Mouse (Mus musculus) heart, postnatal 0 days (tissue): ENCODE results near the gene Pacsin1. TPM values are rescaled to one million over a fixed set of nuclear protein-coding genes. Genes with fewer than 3 reads are reported as not detected.
"Not testable (repeated sequence)": the region's sequence is repeated elsewhere in the genome, so short reads cannot be mapped to it uniquely, and the experiment has no call there.

Experiments
- ATAC-seq: fragments of 200-750 bp; cut with Nextera tagmentation; 2 replicates; pipeline ENCODE4 v1.8.0; 2017; ENCODE audit warnings: low read depth, moderate number of reproducible peaks, moderate library complexity; ENCODE audit not compliant: insufficient read depth
- DNase-seq: peaks from one replicate; pipeline ENCODE4 v3.0.0-alpha.2; 2016; ENCODE audit warnings: low spot score
- H3K27ac ChIP-seq: fragments of 300-500 bp; sonication (generic); 2 replicates; pipeline ENCODE4 v1.5.1; 2014; ENCODE audit warnings: low read depth, mild to moderate bottlenecking
- H3K27me3 ChIP-seq: fragments of 300-500 bp; sonication (generic); 2 replicates; pipeline ENCODE4 v1.6.1; 2014; ENCODE audit warnings: low read length, mixed read lengths; ENCODE audit not compliant: control insufficient read depth, insufficient read depth
- H3K36me3 ChIP-seq: fragments of 300-500 bp; sonication (generic); replicated peaks from 2 replicates; pipeline ENCODE4 v1.6.1; 2014; ENCODE audit warnings: low read length, mixed read lengths; ENCODE audit not compliant: control insufficient read depth, insufficient read depth
- H3K4me1 ChIP-seq: fragments of 300-500 bp; sonication (generic); 2 replicates; pipeline ENCODE4 v1.6.1; 2014; ENCODE audit warnings: antibody characterized with exemption; ENCODE audit not compliant: control insufficient read depth, insufficient read depth
- H3K4me2 ChIP-seq: fragments of 300-500 bp; sonication (generic); 2 replicates; pipeline ENCODE4 v1.6.1; 2014; ENCODE audit warnings: low read depth, mild to moderate bottlenecking, low read length, moderate library complexity
- H3K4me3 ChIP-seq: fragments of 300-500 bp; sonication (generic); 2 replicates; pipeline ENCODE4 v1.5.1; 2014; ENCODE audit warnings: low read depth, low read length
- H3K9ac ChIP-seq: fragments of 300-500 bp; sonication (generic); replicated peaks from 2 replicates; pipeline ENCODE4 v1.6.1; 2014; ENCODE audit warnings: low read depth, low read length, mixed read lengths
- H3K9me3 ChIP-seq: fragments of 300-500 bp; sonication (generic); replicated peaks from 2 replicates; pipeline ENCODE4 v1.6.1; 2016; ENCODE audit warnings: low read length; ENCODE audit not compliant: control insufficient read depth
- CTCF ChIP-seq: IDR thresholded peaks from 2 replicates; pipeline ENCODE4 v1.5.1; 2016; ENCODE audit warnings: antibody characterized with exemption, control low read depth, low read depth
- EP300 ChIP-seq: IDR thresholded peaks from 2 replicates; pipeline ENCODE4 v1.6.1; 2016; ENCODE audit warnings: antibody characterized with exemption, low read depth
- WGBS: fragments of 180-500 bp; shearing (Covaris S2); extraction: QIAGEN DNeasy Blood & Tissue Kit; methylation state at CpG from one replicate; pipeline ENCODE4 v1.1.7; 2014; 5-methylcytosine and 5-hydroxymethylcytosine counted together
- polyA plus RNA-seq: library from polyadenylated mRNA; unstranded; fragments of >200 nt; fragmentation: Nextera tagmentation; extraction: Ambion mirVana; gene quantifications from 2 replicates; pipeline ENCODE4 v1.2.1, GENCODE M21; 2015
- total RNA-seq: library from RNA; depleted of rRNA; stranded (reverse); fragments of >200 nt; gene quantifications from 2 replicates; pipeline ENCODE4 v1.2.3, GENCODE M21; 2014; ENCODE audit warnings: low replicate concordance

The Pacsin1 gene
- total and polyA plus RNA-seq, 2 experiments from 2014 or later = 0.04 TPM; not detected in 1

DNA sequence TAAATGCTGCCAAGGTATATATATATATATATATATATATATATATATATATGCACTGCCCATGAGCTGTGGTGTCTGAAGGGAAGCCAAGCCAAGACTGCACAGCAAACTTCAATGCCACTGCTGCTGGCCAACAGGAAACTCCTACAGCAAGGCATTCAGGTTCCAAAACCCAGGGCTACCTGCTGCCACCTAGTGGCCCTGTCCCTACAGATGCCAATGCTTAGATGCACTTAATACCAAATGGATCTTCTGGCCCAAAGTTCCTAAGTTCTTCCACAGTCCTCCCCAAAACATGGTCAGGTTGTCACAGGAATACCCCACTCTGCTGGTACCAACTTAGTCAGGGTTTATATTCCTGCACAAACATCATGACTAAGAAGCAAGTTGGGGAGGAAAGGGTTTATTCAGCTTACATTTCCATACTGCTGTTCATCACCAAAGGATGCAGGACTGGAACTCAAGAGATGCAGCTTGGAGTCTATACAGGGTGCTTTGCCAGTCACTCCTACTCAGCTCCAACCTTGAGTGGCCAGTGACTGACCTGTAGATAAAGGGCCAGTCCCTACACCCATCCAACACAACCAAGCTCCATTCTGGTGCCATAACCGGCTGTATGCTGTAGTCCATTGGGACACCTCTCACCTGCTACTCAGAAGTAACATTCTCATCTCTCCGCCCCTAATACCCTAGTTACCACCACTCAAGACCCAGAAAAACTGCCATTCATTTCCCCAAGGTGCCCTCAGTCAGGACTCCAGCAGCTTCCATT lies 25.9 kb upstream of the Pacsin1 start:
- Histone ChIP-seq H3K27ac (no peak overlapping the region), H3K4me3 (no peak overlapping the region), H3K9ac (no peak overlapping the region), H3K4me1 (peaks cover 12% of the 10 kb centered on the region), H3K27me3 (no peaks in the 10 kb centered on the region), H3K36me3 (peaks cover 43% of the 10 kb centered on the region), H3K4me2 (no peak overlapping the region), H3K9me3 (no peaks in the 10 kb centered on the region)
- peak; percentile 79 for DNase-seq
- TF ChIP-seq EP300 (no peak), CTCF (peak; percentile 96)
- 61% methylated on average over 2 of the region's 2 CpGs for WGBS
- ATAC-seq = peak; percentile 38; the same call in 1 of the 2 replicates

DNA sequence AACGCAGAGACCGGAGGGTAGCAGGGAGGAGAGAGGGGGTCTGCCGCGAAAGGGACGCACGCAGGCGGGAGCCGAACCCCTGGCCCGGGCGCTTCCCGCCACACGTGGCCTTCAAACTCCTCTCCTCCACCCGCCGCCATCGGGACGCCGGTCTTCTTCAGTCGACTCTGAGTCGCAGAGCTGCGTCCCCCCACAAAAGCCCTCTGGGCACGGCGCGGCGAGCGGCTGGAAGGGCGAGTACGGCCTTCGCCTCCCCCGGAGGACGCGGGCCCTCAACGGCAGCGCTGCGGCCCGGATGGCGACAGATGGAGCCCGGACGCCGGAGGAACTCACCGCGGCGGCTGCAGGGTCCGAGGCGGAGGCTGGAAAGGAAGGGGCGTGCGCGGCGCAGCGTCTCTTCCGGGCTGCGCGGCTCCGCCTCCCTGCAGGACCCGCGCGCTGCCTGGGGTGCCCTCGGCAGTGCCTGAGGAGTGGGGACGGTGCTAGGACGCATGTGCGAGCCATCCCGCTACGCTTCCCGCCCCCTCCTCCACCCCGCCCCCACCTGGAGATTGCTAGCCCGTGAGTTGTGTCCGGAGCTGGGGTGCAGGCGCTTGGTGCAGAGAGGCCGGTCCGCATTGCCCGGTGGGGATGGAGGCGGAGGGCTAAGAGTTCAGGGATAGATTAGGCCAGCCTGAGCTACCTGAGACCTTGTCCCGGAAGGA lies 20.3 kb upstream of the Pacsin1 start, which contains the start of gene RPS10-NUDT3:
TSS of gene RPS10-NUDT3 (minus strand) at position 352 of the 704 bp plus-strand sequence.
- ATAC-seq = peak; percentile 97
- H3K36me3 ChIP-seq = peaks cover 40% of the 10 kb centered on the region
- peak within 1 kb of the TSS; percentile 94 for H3K9ac ChIP-seq
- H3K27ac ChIP-seq = peak within 1 kb of the TSS; percentile 89
- H3K4me2 ChIP-seq = peak within 1 kb of the TSS; percentile 74
- no peak for TF ChIP-seq CTCF
- peak; percentile 72 for TF ChIP-seq EP300
- peak within 1 kb of the TSS; percentile 89 for H3K4me3 ChIP-seq
- H3K4me1 ChIP-seq = peaks cover 18% of the 10 kb centered on the region
- under 1% methylated on average over 68 of the region's 72 CpGs for WGBS
- H3K27me3 ChIP-seq = no peaks in the 10 kb centered on the region
- DNase-seq = peak; percentile 93
- H3K9me3 ChIP-seq = no peaks in the 10 kb centered on the region

DNA sequence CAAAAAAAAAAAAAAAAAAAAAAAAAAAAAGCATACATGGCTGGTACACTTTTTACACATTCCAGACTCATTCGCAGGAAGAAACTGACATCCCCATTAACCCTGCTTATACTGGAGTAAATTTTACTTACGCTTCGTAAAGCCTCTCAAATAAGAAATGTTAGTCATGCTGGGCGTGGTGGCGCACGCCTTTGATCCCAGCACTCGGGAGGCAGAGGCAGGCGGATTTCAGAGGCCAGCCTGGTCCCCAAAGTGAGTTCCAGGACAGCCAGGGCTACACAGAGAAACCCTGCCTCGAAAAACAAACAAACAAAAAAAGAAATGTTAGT lies 19.8 kb upstream of the Pacsin1 start:
- H3K27ac ChIP-seq = peak overlapping the region; percentile 89
- not testable (repeated sequence) for H3K9me3 ChIP-seq, H3K27me3 ChIP-seq, H3K9ac ChIP-seq, DNase-seq, ATAC-seq
- H3K4me1 ChIP-seq = peaks cover 18% of the 10 kb centered on the region
- H3K4me3 ChIP-seq = peak overlapping the region; percentile 89
- H3K4me2 ChIP-seq = peak overlapping the region; percentile 74
- 41% methylated on average over 9 of the region's 9 CpGs for WGBS
- peaks cover 35% of the 10 kb centered on the region for H3K36me3 ChIP-seq

DNA sequence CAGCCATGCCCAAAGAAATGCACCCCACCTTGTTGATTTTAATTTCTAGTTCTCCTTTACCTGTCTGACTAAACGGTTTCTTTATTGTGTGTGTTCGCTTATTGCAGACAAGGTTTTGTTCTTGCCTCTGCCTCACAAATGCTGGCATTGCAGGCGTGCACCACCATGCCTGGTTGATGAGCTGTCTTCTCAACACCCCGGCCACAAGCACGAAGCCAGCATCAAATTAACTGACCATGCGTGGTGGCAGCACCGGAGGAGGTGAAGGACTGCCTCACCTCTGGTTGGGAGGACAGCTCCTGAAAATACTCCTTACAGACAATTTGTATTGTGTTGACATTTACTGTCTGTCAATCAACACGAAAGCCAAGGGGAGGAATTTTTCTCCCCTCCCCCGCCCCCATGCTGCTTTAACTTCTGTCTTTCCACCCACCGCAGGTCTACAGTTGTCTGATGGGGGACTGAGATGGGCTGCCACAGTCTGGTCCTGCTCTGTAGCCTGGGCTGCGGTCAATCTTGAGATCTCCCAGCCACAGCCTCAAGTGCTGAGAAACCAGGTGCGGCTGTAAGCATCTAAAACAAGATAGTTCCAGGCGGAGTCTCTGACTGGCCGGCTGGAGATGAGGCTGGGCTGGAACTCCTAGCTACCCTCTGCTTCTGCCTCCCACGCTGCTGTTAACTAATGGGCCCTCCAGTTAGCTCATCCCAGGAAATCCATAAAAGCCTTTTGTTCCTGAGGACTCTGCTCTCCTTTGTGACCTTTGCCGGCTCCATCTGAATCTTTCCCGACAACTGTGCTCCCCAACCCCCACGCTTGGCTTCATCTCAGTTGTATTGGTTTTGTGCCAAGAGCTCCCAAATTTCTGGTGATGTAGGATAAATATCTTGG lies 18.9 kb upstream of the Pacsin1 start, which contains the start of gene Rps10:
TSS of gene Rps10 (minus strand) at position 538 of the 889 bp plus-strand sequence.
- TF ChIP-seq CTCF (no peak), EP300 (no peak)
- ATAC-seq (no peak), DNase-seq (no peak)
- Histone ChIP-seq H3K27ac (peak within 1 kb of the TSS; percentile 89), H3K9ac (no peak within 1 kb of the TSS), H3K4me1 (peaks cover 18% of the 10 kb centered on the region), H3K36me3 (peaks cover 26% of the 10 kb centered on the region), H3K9me3 (no peaks in the 10 kb centered on the region), H3K4me2 (peak within 1 kb of the TSS; percentile 74), H3K4me3 (peak within 1 kb of the TSS; percentile 89), H3K27me3 (no peaks in the 10 kb centered on the region)
- WGBS = 49% methylated on average over 18 of the region's 18 CpGs

DNA sequence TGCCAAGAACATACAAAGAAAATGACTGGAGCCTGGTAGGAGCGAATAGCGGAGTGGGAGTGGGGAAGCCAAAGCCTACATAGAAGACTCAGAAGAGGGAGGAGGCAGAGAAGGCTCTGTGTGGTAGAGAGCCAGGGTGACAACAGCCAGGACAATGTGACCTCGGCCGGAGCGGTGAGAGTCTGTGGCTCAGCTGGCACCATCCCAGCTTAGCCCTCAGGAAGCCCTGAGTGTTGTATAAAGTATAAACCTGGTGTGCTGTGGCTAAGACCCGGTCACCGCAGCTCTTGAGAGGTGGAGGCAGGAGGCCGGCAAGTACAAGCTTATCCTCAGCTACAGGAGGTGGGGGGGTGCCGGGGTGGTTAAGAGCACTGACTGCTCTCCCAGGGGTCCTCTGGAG lies 18.0 kb upstream of the Pacsin1 start:
- ATAC-seq (no peak), DNase-seq (peak; percentile 9)
- H3K4me3 ChIP-seq = no peak overlapping the region
- 36% methylated on average over 9 of the region's 9 CpGs for WGBS
- TF ChIP-seq CTCF = no peak
- no peak for TF ChIP-seq EP300
- peak overlapping the region; percentile 46 for H3K27ac ChIP-seq
- no peak overlapping the region for H3K9ac ChIP-seq
- H3K27me3 ChIP-seq = no peaks in the 10 kb centered on the region
- H3K4me1 ChIP-seq = peaks cover 18% of the 10 kb centered on the region
- peaks cover 17% of the 10 kb centered on the region for H3K36me3 ChIP-seq
- H3K4me2 ChIP-seq = no peak overlapping the region
- H3K9me3 ChIP-seq = no peaks in the 10 kb centered on the region
